Mouse (Mus musculus) kidney, adult 11 months (tissue): ENCODE results near the gene Pramef25.
"Not testable (repeated sequence)": the region's sequence is repeated elsewhere in the genome, so short reads cannot be mapped to it uniquely, and the experiment has no call there.

Experiments
- DNase-seq: peaks from one replicate; pipeline ENCODE4 v3.0.0; 2022

The Pramef25 gene

DNA sequence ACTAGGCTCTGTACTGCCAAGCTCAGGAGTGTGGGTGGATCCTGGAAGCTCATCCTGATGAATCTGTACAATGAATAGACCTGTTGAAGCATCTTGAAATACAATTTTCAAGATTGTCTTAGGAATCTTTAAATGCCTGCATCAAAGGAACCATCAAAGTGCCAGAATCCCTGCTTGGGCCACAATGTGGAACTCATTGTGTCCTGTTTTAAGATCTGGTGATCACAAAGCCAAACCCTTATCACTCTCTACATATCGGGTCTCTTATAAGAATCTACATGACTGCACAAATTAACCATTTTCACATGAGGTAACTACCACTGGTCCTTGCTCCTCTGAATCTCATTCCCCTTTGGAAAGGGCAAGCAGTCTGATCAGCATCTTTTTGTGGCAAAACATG lies at the start of gene Pramef25:
Pramef25 (minus strand) TSS at position 101 of the 400 bp plus-strand sequence.
- DNase-seq, result not testable (repeated sequence)

- DNase-seq, result not testable (repeated sequence)
Observed at GRCm38 (mm10) chr4:143994269-143994668, 43.5 kb upstream of the Pramef25 start, which contains the start of gene Pramef17. Gene Pramef17, minus strand, starts transcription at chr4:143994369.

- DNase-seq, result peak; percentile 50
Observed at GRCm38 (mm10) chr4:143988126-143988525, 37.3 kb upstream of the Pramef25 start.

DNA sequence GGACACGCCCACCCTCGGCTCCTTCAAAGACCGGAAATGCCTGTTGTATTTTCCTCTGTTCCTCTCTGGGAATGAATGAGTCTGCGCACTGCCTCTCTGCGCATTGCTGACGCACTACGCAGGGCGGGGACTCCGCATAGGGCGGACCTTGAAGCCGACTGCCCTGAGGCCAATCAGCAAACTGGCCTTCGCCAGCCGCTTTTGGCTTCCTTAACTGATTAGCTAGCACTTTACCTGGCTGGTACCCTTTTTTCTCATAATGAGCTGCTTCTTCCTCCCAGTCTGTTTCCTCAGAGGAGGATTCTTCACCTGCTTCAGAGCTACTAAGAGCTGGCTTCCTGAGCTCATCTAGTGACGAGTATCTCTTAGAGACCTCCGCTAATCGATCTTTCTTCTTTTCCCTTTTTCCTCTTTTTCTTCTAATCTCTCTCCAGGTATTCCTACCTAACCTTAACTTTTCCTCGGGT lies 36.7 kb upstream of the Pramef25 start:
- DNase-seq, result peak; percentile 67

DNA sequence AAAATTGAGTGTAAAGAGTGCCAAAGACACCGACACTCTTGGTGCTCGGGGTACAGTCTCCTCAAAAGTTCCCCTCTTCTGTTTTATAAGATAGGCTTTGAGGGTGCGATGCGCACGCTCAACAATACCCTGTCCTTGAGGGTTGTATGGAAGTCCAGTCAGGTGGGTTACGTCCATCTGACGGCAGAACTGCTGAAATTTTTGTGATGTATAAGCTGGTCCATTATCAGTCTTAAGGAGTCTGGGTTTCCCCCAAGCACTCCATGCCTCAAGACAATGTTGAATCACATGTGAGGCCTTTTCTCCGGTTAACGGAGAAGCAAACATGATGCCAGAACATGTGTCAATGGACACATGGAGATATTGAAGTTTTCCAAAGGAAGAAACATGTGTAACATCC lies 34.9 kb upstream of the Pramef25 start:
- peak; percentile 49 for DNase-seq

- peak; percentile 27 for DNase-seq
Observed at GRCm38 (mm10) chr4:143985165-143985564, 34.3 kb upstream of the Pramef25 start.

DNA sequence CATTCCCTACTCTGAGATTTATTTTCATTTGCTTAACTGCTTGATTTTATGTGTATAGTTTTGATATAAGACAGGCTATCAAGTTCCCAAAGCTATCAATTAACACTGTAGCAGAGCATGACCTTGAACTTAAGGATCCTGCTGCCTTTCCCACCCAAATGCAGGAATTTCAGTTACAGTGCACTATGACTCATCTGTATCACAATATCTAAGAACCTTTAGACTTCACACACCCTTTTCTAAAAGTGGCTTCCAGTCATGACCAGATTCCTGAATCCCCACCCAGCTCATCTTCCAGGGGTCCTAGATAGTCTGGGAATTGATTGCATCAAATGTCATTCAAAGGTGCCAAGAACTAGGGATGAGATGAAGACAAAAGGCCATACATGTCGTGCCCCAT lies 32.6 kb upstream of the Pramef25 start:
- DNase-seq, result not testable (repeated sequence)

DNA sequence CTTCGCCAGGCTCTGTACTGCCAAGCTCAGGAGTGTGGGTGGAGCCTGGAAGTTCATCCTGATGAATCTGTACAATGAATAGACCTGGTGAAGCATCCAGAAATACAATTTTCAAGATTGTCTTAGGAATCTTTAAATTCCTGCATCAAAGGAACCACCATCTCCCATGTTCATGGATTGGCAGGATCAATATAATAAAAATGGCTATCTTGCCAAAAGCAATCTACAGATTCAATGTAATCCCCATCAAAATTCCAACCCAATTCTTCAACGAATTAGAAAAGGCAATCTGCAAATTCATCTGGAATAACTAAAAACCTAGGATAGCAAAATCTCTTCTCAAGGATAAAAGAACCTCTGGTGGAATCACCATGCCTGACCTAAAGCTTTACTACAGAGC lies 16.0 kb upstream of the Pramef25 start, which contains the start of gene Gm13101:
Gm13101 (minus strand) TSS at position 101 of the 400 bp plus-strand sequence.
- not testable (repeated sequence) for DNase-seq

- not testable (repeated sequence) for DNase-seq
Observed at GRCm38 (mm10) chr4:143900280-143900679, 50.5 kb downstream of the Pramef25 start, which contains the start of gene Pramef6. Gene Pramef6, minus strand, starts transcription at chr4:143900380.
